Mouse (Mus musculus): ENCODE results near the gene Gpbp1.

DNA sequence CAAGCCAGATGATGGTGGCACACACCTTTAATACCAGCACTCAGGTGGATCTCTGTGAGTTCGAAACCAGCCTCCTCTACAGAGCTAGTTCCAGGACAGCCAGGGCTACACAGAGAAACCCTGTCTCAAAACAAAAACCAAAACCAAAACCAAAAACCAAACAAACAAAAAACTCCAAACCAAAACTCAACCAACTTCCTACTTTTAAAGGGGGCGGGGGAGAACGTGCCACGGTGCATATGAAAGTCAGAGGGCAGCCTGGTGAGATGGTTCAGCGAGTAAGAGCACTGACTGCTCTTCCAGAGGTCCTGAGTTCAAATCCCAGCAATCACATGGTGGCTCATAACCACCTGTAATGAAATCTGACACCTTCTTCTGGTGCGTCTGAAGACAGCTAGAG lies 18.7 kb upstream of the Gpbp1 start:
- TF ChIP-seq TBP (conservative IDR thresholded peaks at IDR 0.05; ENCODE audit: low read depth, low read length) (no peak), CTCF (conservative IDR thresholded peaks at IDR 0.05 in 1 of 2, IDR thresholded peaks at IDR 0.05 in 1 of 2; ENCODE audit: low read depth in 2 of 2, low read length in 2 of 2) (no peak), PAX5 (IDR thresholded peaks at IDR 0.05; ENCODE audit: low read length) (no peak), EP300 (IDR thresholded peaks at IDR 0.05; ENCODE audit: low read length) (no peak), SIN3A (IDR thresholded peaks at IDR 0.05; ENCODE audit: low read length) (no peak), ZNF384 (IDR thresholded peaks at IDR 0.05; ENCODE audit: low read depth, low read length) (no peak), POLR2A (IDR thresholded peaks at IDR 0.05; ENCODE audit: low read depth, low read length) (no peak), RAD21 (IDR thresholded peaks at IDR 0.05; ENCODE audit: low read depth, low read length) (no peak), USF2 (conservative IDR thresholded peaks at IDR 0.05; ENCODE audit: low read depth, low read length) (no peak), RCOR1 (conservative IDR thresholded peaks at IDR 0.05; ENCODE audit: low read depth, low read length) (no peak), MAX (IDR thresholded peaks at IDR 0.05; ENCODE audit: low read length) (no peak), MXI1 (IDR thresholded peaks at IDR 0.05; ENCODE audit: low read depth, low read length) (no peak; the same call in 1 of the 2 replicates), POLR2AphosphoS2 (IDR thresholded peaks at IDR 0.05; ENCODE audit: low read depth, low read length) (no peak)
